Mouse (Mus musculus): ENCODE measurements at regions not wholly inside any gene's neighbourhood (a gene's known extent, or its start where the extent isn't known, plus 50 kb on each side); places are given as distances from the start of the nearest gene placed in this dataset.

DNA sequence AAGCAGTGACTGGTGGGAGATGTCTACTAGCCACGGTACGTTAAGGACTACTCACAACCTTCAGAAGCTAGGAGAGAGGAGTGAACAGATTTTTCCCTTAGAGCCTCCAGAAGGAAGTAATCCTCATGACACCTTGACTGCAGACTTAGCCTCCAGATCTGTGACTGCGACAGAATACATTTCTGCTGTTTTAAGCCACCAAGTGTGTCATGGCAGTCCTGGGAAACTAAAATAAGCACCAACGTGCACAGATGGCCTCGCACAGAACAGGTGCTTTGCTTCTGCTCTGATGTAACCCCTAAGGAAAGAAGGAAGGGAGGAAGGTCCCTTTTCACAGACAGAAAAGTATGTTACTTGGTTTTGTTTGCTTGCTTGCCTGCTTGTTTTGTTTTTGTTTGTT is 151.5 kb upstream of the Adra1b start:
- no peak for ATAC-seq (replicated peaks; ENCODE audit: insufficient number of reproducible peaks, low FRiP score, low TSS enrichment, low read depth)
- 85% methylated on average over 5 of the region's 5 CpGs for WGBS
- DNase-seq (ENCODE audit: low spot score): no peak
- H3K4me2 ChIP-seq (ENCODE audit: low read depth, low read length): no peak overlapping the region
- no peak overlapping the region for H3K27ac ChIP-seq (replicated peaks; ENCODE audit: low read depth, low read length)
- H3K4me3 ChIP-seq (ENCODE audit: low read depth, low read length): no peak overlapping the region
- H3K36me3 ChIP-seq (replicated peaks; ENCODE audit: control insufficient read depth, insufficient read depth, low read depth, low read length): no peaks in the 10 kb centered on the region
- no peaks in the 10 kb centered on the region for H3K9me3 ChIP-seq (replicated peaks; ENCODE audit: control insufficient read depth, low read length)
- no peak overlapping the region for H3K9ac ChIP-seq (replicated peaks; ENCODE audit: low read length)
- no peaks in the 10 kb centered on the region for H3K27me3 ChIP-seq (ENCODE audit: control insufficient read depth, insufficient read depth, low read length)
- no peaks in the 10 kb centered on the region for H3K4me1 ChIP-seq (ENCODE audit: control insufficient read depth, insufficient read depth, low read length)

GRCm38 (mm10) chr11:44062446-44062845 is 161.4 kb upstream of the Adra1b start:
- Histone ChIP-seq H3K9ac (replicated peaks; ENCODE audit: low read length) (no peak overlapping the region), H3K27ac (replicated peaks; ENCODE audit: low read depth, low read length) (no peak overlapping the region), H3K4me3 (ENCODE audit: low read depth, low read length) (no peak overlapping the region), H3K4me1 (ENCODE audit: control insufficient read depth, insufficient read depth, low read length) (no peaks in the 10 kb centered on the region), H3K36me3 (replicated peaks; ENCODE audit: control insufficient read depth, insufficient read depth, low read depth, low read length) (no peaks in the 10 kb centered on the region), H3K27me3 (ENCODE audit: control insufficient read depth, insufficient read depth, low read length) (no peaks in the 10 kb centered on the region), H3K4me2 (ENCODE audit: low read depth, low read length) (no peak overlapping the region), H3K9me3 (replicated peaks; ENCODE audit: control insufficient read depth, low read length) (no peaks in the 10 kb centered on the region)
- ATAC-seq (replicated peaks; ENCODE audit: insufficient number of reproducible peaks, low FRiP score, low TSS enrichment, low read depth) (no peak), DNase-seq (ENCODE audit: low spot score) (no peak)
- WGBS: 84% methylated on average over 1 of the region's 1 CpGs

DNA sequence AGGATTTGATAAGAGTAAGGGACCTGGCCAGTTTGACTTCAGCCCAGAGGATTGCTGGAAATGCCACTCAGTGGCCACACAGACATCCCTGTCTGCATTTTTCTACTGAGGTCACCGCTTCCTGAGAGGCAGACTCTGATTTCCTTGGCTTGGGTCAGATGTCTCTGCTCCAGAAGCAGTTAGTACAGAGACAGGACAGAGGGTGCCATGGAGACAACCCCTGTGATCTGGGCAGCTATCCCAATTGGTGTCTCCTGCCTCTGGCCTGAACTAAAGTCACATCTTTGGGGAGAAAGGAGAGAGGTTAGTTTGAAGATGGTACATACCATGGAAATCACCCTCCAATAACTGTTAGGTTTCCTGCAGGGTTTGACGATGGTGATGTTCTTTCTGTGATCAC is 165.2 kb upstream of the Adra1b start:
- Histone ChIP-seq H3K4me2 (ENCODE audit: low read depth, low read length) (no peak overlapping the region), H3K4me3 (ENCODE audit: low read depth, low read length) (no peak overlapping the region), H3K27me3 (ENCODE audit: control insufficient read depth, insufficient read depth, low read length) (no peaks in the 10 kb centered on the region), H3K9me3 (replicated peaks; ENCODE audit: control insufficient read depth, low read length) (no peaks in the 10 kb centered on the region), H3K4me1 (ENCODE audit: control insufficient read depth, insufficient read depth, low read length) (no peaks in the 10 kb centered on the region), H3K36me3 (replicated peaks; ENCODE audit: control insufficient read depth, insufficient read depth, low read depth, low read length) (no peaks in the 10 kb centered on the region), H3K27ac (replicated peaks; ENCODE audit: low read depth, low read length) (no peak overlapping the region), H3K9ac (replicated peaks; ENCODE audit: low read length) (no peak overlapping the region)
- ATAC-seq (replicated peaks; ENCODE audit: insufficient number of reproducible peaks, low FRiP score, low TSS enrichment, low read depth) (no peak), DNase-seq (ENCODE audit: low spot score) (no peak)
- 80% methylated on average over 2 of the region's 2 CpGs for WGBS

DNA sequence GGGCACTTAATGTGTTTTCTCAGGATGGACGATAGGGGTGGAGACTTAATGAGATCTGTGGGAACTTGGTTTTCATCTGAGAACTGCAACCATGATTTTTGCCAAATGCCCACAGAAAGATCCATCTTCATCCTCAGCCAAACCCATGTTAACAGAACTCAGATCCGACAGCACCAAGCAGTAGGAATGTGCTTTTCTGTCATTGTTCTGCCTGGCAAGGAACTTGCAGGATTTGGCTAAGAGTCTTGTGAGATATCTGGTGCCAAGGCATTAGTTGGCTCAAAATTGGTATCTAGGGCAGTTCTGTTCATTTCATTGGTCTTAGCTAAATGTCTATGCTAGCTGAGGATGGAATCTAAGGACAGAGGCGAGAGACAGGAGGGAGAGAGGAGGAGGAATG is 182.7 kb upstream of the Adra1b start:
- DNase-seq (ENCODE audit: low spot score): no peak
- H3K27ac ChIP-seq (replicated peaks; ENCODE audit: low read depth, low read length): no peak overlapping the region
- WGBS: 84% methylated on average over 3 of the region's 3 CpGs
- H3K9ac ChIP-seq (replicated peaks; ENCODE audit: low read length): no peak overlapping the region
- ATAC-seq (replicated peaks; ENCODE audit: insufficient number of reproducible peaks, low FRiP score, low TSS enrichment, low read depth): no peak
- no peaks in the 10 kb centered on the region for H3K9me3 ChIP-seq (replicated peaks; ENCODE audit: control insufficient read depth, low read length)
- no peak overlapping the region for H3K4me3 ChIP-seq (ENCODE audit: low read depth, low read length)
- no peaks in the 10 kb centered on the region for H3K4me1 ChIP-seq (ENCODE audit: control insufficient read depth, insufficient read depth, low read length)
- no peaks in the 10 kb centered on the region for H3K27me3 ChIP-seq (ENCODE audit: control insufficient read depth, insufficient read depth, low read length)
- no peak overlapping the region for H3K4me2 ChIP-seq (ENCODE audit: low read depth, low read length)
- no peaks in the 10 kb centered on the region for H3K36me3 ChIP-seq (replicated peaks; ENCODE audit: control insufficient read depth, insufficient read depth, low read depth, low read length)

DNA sequence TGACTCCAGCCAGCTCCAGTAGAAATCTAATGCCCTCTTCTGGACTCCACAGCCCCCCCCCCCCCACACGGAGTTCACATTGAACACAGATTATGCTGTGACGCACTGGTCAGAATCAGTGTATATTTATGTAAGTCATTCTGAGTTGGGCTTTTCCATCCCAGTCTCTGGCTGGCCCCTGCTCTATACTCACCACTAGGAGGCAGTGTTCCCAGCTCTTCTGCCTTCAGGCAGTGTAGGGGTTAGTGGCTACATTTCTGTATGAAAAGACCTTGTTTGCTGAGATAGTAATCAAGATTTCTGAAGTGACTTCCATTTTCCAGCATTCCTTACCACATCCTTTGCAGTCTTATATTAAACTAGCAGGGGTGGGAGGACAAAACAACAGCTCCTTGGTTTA is 185.9 kb upstream of the Adra1b start:
- DNase-seq (ENCODE audit: low spot score): peak; percentile 11
- no peak overlapping the region for H3K9ac ChIP-seq (replicated peaks; ENCODE audit: low read length)
- H3K4me1 ChIP-seq (ENCODE audit: control insufficient read depth, insufficient read depth, low read length): no peaks in the 10 kb centered on the region
- no peak for ATAC-seq (replicated peaks; ENCODE audit: insufficient number of reproducible peaks, low FRiP score, low TSS enrichment, low read depth)
- 65% methylated on average over 2 of the region's 2 CpGs for WGBS
- H3K27ac ChIP-seq (replicated peaks; ENCODE audit: low read depth, low read length): no peak overlapping the region
- no peaks in the 10 kb centered on the region for H3K27me3 ChIP-seq (ENCODE audit: control insufficient read depth, insufficient read depth, low read length)
- no peaks in the 10 kb centered on the region for H3K36me3 ChIP-seq (replicated peaks; ENCODE audit: control insufficient read depth, insufficient read depth, low read depth, low read length)
- H3K4me2 ChIP-seq (ENCODE audit: low read depth, low read length): no peak overlapping the region
- no peaks in the 10 kb centered on the region for H3K9me3 ChIP-seq (replicated peaks; ENCODE audit: control insufficient read depth, low read length)
- H3K4me3 ChIP-seq (ENCODE audit: low read depth, low read length): no peak overlapping the region

GRCm38 (mm10) chr11:44089514-44089913 is 188.5 kb upstream of the Adra1b start:
- 90% methylated on average over 9 of the region's 9 CpGs for WGBS
- Histone ChIP-seq H3K4me2 (ENCODE audit: low read depth, low read length) (no peak overlapping the region), H3K9me3 (replicated peaks; ENCODE audit: control insufficient read depth, low read length) (no peaks in the 10 kb centered on the region), H3K36me3 (replicated peaks; ENCODE audit: control insufficient read depth, insufficient read depth, low read depth, low read length) (no peaks in the 10 kb centered on the region), H3K4me1 (ENCODE audit: control insufficient read depth, insufficient read depth, low read length) (no peaks in the 10 kb centered on the region), H3K27me3 (ENCODE audit: control insufficient read depth, insufficient read depth, low read length) (no peaks in the 10 kb centered on the region), H3K9ac (replicated peaks; ENCODE audit: low read length) (no peak overlapping the region), H3K27ac (replicated peaks; ENCODE audit: low read depth, low read length) (no peak overlapping the region), H3K4me3 (ENCODE audit: low read depth, low read length) (no peak overlapping the region)
- DNase-seq (ENCODE audit: low spot score) (no peak), ATAC-seq (replicated peaks; ENCODE audit: insufficient number of reproducible peaks, low FRiP score, low TSS enrichment, low read depth) (no peak)

DNA sequence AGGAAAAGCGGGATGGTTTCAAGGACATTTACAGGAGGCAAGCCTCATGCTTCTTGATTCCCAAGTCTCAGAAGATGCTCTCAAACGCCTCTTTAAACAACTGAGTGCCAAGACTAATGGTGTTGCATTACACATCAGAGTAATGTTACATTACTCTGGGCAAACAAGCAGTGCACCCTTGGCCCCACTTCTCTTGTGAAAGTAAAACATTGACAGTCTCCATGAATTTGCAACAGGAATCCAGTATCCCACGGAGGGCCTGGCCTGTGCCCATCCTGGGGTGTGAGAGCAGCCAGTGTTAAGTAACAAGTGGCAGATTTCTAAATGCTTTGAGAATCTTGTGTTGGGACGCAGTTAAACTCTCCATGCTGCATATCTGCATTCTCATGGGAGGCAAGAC is 194.3 kb upstream of the Adra1b start:
- no peak overlapping the region for H3K9ac ChIP-seq (replicated peaks; ENCODE audit: low read length)
- H3K27me3 ChIP-seq (ENCODE audit: control insufficient read depth, insufficient read depth, low read length): no peaks in the 10 kb centered on the region
- no peak overlapping the region for H3K27ac ChIP-seq (replicated peaks; ENCODE audit: low read depth, low read length)
- no peaks in the 10 kb centered on the region for H3K4me1 ChIP-seq (ENCODE audit: control insufficient read depth, insufficient read depth, low read length)
- no peak overlapping the region for H3K4me2 ChIP-seq (ENCODE audit: low read depth, low read length)
- no peak for ATAC-seq (replicated peaks; ENCODE audit: insufficient number of reproducible peaks, low FRiP score, low TSS enrichment, low read depth)
- DNase-seq (ENCODE audit: low spot score): no peak
- no peak overlapping the region for H3K4me3 ChIP-seq (ENCODE audit: low read depth, low read length)
- no peaks in the 10 kb centered on the region for H3K36me3 ChIP-seq (replicated peaks; ENCODE audit: control insufficient read depth, insufficient read depth, low read depth, low read length)
- WGBS: 72% methylated on average over 4 of the region's 4 CpGs
- H3K9me3 ChIP-seq (replicated peaks; ENCODE audit: control insufficient read depth, low read length): no peaks in the 10 kb centered on the region

- Histone ChIP-seq H3K36me3 (replicated peaks; ENCODE audit: control insufficient read depth, insufficient read depth, low read depth, low read length) (no peaks in the 10 kb centered on the region), H3K27me3 (ENCODE audit: control insufficient read depth, insufficient read depth, low read length) (no peaks in the 10 kb centered on the region), H3K4me1 (ENCODE audit: control insufficient read depth, insufficient read depth, low read length) (no peaks in the 10 kb centered on the region), H3K4me2 (ENCODE audit: low read depth, low read length) (no peak overlapping the region), H3K9ac (replicated peaks; ENCODE audit: low read length) (no peak overlapping the region), H3K4me3 (ENCODE audit: low read depth, low read length) (no peak overlapping the region), H3K9me3 (replicated peaks; ENCODE audit: control insufficient read depth, low read length) (no peaks in the 10 kb centered on the region), H3K27ac (replicated peaks; ENCODE audit: low read depth, low read length) (no peak overlapping the region)
- 84% methylated on average over 5 of the region's 5 CpGs for WGBS
- ATAC-seq (replicated peaks; ENCODE audit: insufficient number of reproducible peaks, low FRiP score, low TSS enrichment, low read depth): no peak
- DNase-seq (ENCODE audit: low spot score): no peak
Observed at GRCm38 (mm10) chr11:44103188-44103840, 202.3 kb upstream of the Adra1b start.
